In genomic region chr2:136679280-136680221, GRCm38 (mm10) we compare ENCODE assay signal across 8 mouse cellular contexts. TPM values are rescaled to one million over a fixed set of nuclear protein-coding genes. Genes with fewer than 3 reads are reported as not detected.
DNase-seq lines count a peak whose midpoint lies in the region; ATAC-seq lines count a peak whose summit lies in the region.

No protein-coding gene starts in this region.

- intact Hi-C loops in gastrocnemius, postnatal 36 days (cut with DNase I): no loop called here

- peak; percentile 38 for ATAC-seq in inflammation-experienced regulatory T-cells, adult 6 months
- ATAC-seq in megakaryocyte progenitor cell, adult 5-6 weeks (replicated peaks; ENCODE audit: poor library complexity): peak; percentile 35; the same call in 1 of the 2 replicates

- peak; percentile 90 for DNase-seq in adrenal gland, adult 8-10 months
- peak; percentile 61 for DNase-seq in embryo, embryonic 11.5 days (ENCODE audit: low read depth, low spot score)
- peak; percentile 55 to 75 for DNase-seq in gastrocnemius, postnatal 36 days
- peak; percentile 84 to 91 for DNase-seq in left cerebral cortex, adult 9 months (ENCODE audit: low spot score in 2 of 2)
- DNase-seq in right cerebral cortex, postnatal 36 days (ENCODE audit: low spot score in 2 of 2): peak; percentile 80 to 86
- DNase-seq in spleen, postnatal 4 days (ENCODE audit: low spot score in 2 of 2): no peak

RNA-seq across cellular contexts. Expression of gene Snap25, which starts 33.7 kb away (rescaled TPM):
- 10 to 100 TPM; 43.7 to 80.6 (median 62.5) TPM for total RNA-seq in adrenal gland, adult 8-10 months (2022)
- total RNA-seq in gastrocnemius, postnatal 36 days (2021): not detected
- polyA plus RNA-seq in inflammation-experienced regulatory T-cells, adult 6 months (2017; shearing (Covaris generic)): not detected
- not detected in 2 replicates for total RNA-seq in megakaryocyte progenitor cell, adult 5-6 weeks (2015)
- total RNA-seq in megakaryocyte progenitor cell, adult 5-6 weeks (2017): not detected in 2 replicates

Comparison
In these comparisons a context has a peak if more than half of its experiments do, and no peak if none do; other contexts are left out.
1. DNase-seq: peak in adrenal gland, adult 8-10 months (single experiment), embryo, embryonic 11.5 days (single experiment), gastrocnemius, postnatal 36 days (2 of 2), left cerebral cortex, adult 9 months (2 of 2) and right cerebral cortex, postnatal 36 days (2 of 2); none in spleen, postnatal 4 days (0 of 2).
2. RNA of gene Snap25, which starts 33.7 kb away (total RNA-seq): 43.7 to 80.6 TPM in adrenal gland, adult 8-10 months; not detected in gastrocnemius, postnatal 36 days and not detected in megakaryocyte progenitor cell, adult 5-6 weeks; every median in the first group is over 10 times any median in the second.